8 mouse cellular contexts compared by ENCODE assay signal in genomic region chr11:101732518-101733440, GRCm38 (mm10). TPM values are rescaled to one million over a fixed set of nuclear protein-coding genes. Genes with fewer than 3 reads are reported as not detected.
DNase-seq lines count a peak whose midpoint lies in the region; ATAC-seq lines count a peak whose summit lies in the region.

Gene Dhx8 (plus strand): TSS chr11:101732919.

- ATAC-seq in megakaryocyte progenitor cell, adult 5-6 weeks (replicated peaks; ENCODE audit: poor library complexity), result peak; percentile 99

- DNase-seq in adipocyte (ENCODE audit: low spot score), result peak; percentile 99
- DNase-seq in embryo, embryonic 10 days (ENCODE audit: low spot score), result peak; percentile 97
- peak; percentile 98 for DNase-seq in gastrocnemius, postnatal 10 days
- DNase-seq in induced T-regulatory cell, adult 2 months (ENCODE audit: low read depth), result peak; percentile 99
- DNase-seq in left cerebral cortex, adult 9 months (ENCODE audit: low spot score in 2 of 2), result peak; percentile 96 to 99
- DNase-seq in right cerebral cortex, postnatal 14 days, result peak; percentile 98
- DNase-seq in urinary bladder, postnatal 36 days (ENCODE audit: low spot score in 2 of 2), result peak; percentile 97 to 98

RNA-seq across cellular contexts. Expression of gene Dhx8, which starts in this region (rescaled TPM):
- 10 to 100 TPM; 13.7 to 17.6 TPM for total RNA-seq in gastrocnemius, postnatal 10 days (2021)
- total RNA-seq in megakaryocyte progenitor cell, adult 5-6 weeks (2015), result 21.3 and 23.3 TPM in 2 replicates
- 26.1 and 33.5 TPM in 2 replicates for total RNA-seq in megakaryocyte progenitor cell, adult 5-6 weeks (2017)

Comparison
In these comparisons a context has a peak if more than half of its experiments do, and no peak if none do; other contexts are left out.
1. Peak in every context shown above with its lines: DNase-seq and ATAC-seq.